Mouse (Mus musculus) cortical plate, adult 2 months (tissue): Measurements from ENCODE around the gene Hoxa10.

Source experiments
- CTCF ChIP-seq: fragments of 200-500 bp; IDR thresholded peaks from 2 replicates; pipeline ENCODE4 v1.5.1; 2011; ENCODE audit warnings: mild to moderate bottlenecking, control low read depth, low read length; ENCODE audit not compliant: insufficient read depth; ENCODE audit errors: extremely low read depth
- POLR2A ChIP-seq: fragments of 200-500 bp; IDR thresholded peaks from 2 replicates; pipeline ENCODE4 v1.6.1; 2011; ENCODE audit warnings: mild to moderate bottlenecking, low read length, control low read depth; ENCODE audit not compliant: insufficient read depth; ENCODE audit errors: extremely low read depth

- TF ChIP-seq CTCF: no peak
- TF ChIP-seq POLR2A: no peak
Measured at GRCm38 (mm10) chr6:52208072-52208867, 32.4 kb downstream of the Hoxa10 start, which contains the start of gene Hoxa6.
